Comparison of ENCODE assay signal across 9 mouse cellular contexts in genomic region chr14:27070128-27070527, GRCm38 (mm10). TPM values are rescaled to one million over a fixed set of nuclear protein-coding genes. Genes with fewer than 3 reads are reported as not detected.
DNase-seq lines count a peak whose midpoint lies in the region; ATAC-seq and TF ChIP-seq lines count a peak whose summit lies in the region.
"Had no signal": no experiment of that assay in that cellular context is flagged by ENCODE, and none has a peak within 500 bp of the region (broad histone marks: within the 10 kb centered on the region; RNA-seq: fewer than 3 reads in every experiment).

No protein-coding gene starts in this region.

- no peak for TF ChIP-seq EP300 in heart, postnatal 0 days (IDR thresholded peaks at IDR 0.05; ENCODE audit: low read depth)

- CTCF ChIA-PET in Patski (lab: Charles Lee), result interaction anchor here (1.1 to 2.2 kb wide), 6 partner anchors 12 to 100 kb away, joined by 3 to 9 read pairs (median 4); no protein-coding TSS in a partner anchor

- 0 out of 2 replicates have a peak overlapping the region, but pooled peaks have one; percentile 16 for H3K27ac ChIP-seq in heart, postnatal 0 days (ENCODE audit: low read depth)
- H3K27ac ChIP-seq in limb, embryonic 12.5 days, result peak overlapping the region; percentile 95

- no peak for ATAC-seq in heart, postnatal 0 days (ENCODE audit: insufficient read depth, low read depth)
- ATAC-seq in Patski, result peak; percentile 54
- ATAC-seq in limb, embryonic 12.5 days (ENCODE audit: insufficient number of reproducible peaks, insufficient read depth, low FRiP score, low TSS enrichment, low read depth), result no peak

- no peak overlapping the region for H3K4me3 ChIP-seq in heart, postnatal 0 days (ENCODE audit: low read depth, low read length)
- peak overlapping the region; percentile 42; the same call in 1 of the 2 replicates for H3K4me3 ChIP-seq in E14TG2a.4 (replicated peaks; ENCODE audit: low read length)
- no peak overlapping the region for H3K4me3 ChIP-seq in limb, embryonic 12.5 days (replicated peaks)

- no peak for DNase-seq in heart, postnatal 0 days (ENCODE audit: low spot score)
- DNase-seq in heart, postnatal 14 days, result no peak
- DNase-seq in Patski (ENCODE audit: low read depth, low spot score), result no peak
- DNase-seq in left cerebral cortex, adult 8-10 months (ENCODE audit: low spot score in 2 of 2), result no peak
- no peak for DNase-seq in testis, postnatal 14 days (ENCODE audit: low spot score)
- DNase-seq: cerebellum, adult 9-10 months; gastrocnemius, postnatal 36 days had no signal

- intact Hi-C loops in heart, postnatal 14 days (cut with DNase I), result no loop called here

- no peaks in the 10 kb centered on the region for H3K27me3 ChIP-seq in heart, postnatal 0 days (ENCODE audit: control insufficient read depth, insufficient read depth, low read length)
- H3K27me3 ChIP-seq in E14TG2a.4 (ENCODE audit: insufficient read depth, low read length) (no peaks in the 10 kb centered on the region), Patski (no peaks in the 10 kb centered on the region)
- no peaks in the 10 kb centered on the region for H3K27me3 ChIP-seq in limb, embryonic 12.5 days

- H3K4me1 ChIP-seq in heart, postnatal 0 days (ENCODE audit: control insufficient read depth, insufficient read depth), result peaks cover 40% of the 10 kb centered on the region
- H3K4me1 ChIP-seq in E14TG2a.4 (replicated peaks; ENCODE audit: low read depth, low read length), result peaks cover 99% of the 10 kb centered on the region
- H3K4me1 ChIP-seq in limb, embryonic 12.5 days (replicated peaks), result peaks cover 100% of the 10 kb centered on the region

- in situ Hi-C loops in Patski (cut with MboI; ENCODE audit: low pct_unique_long_range_greater_than_20kb), result no loop called here

- H3K9ac ChIP-seq in heart, postnatal 0 days (replicated peaks; ENCODE audit: low read depth, low read length), result no peak overlapping the region
- H3K9ac ChIP-seq in limb, embryonic 12.5 days (replicated peaks), result no peak overlapping the region

- POLR2A ChIA-PET in Patski (lab: Charles Lee), result interaction anchor here (0.7 to 1.0 kb wide), 2 partner anchors 11 to 326 kb away, joined by 3 to 4 read pairs; no protein-coding TSS in a partner anchor

- WGBS in heart, postnatal 0 days, result 39% methylated on average over 3 of the region's 3 CpGs
- 7% methylated on average over 3 of the region's 3 CpGs for WGBS in limb, embryonic 12.5 days

- TF ChIP-seq CTCF in heart, postnatal 0 days (IDR thresholded peaks at IDR 0.05; ENCODE audit: low read depth), result no peak
- TF ChIP-seq CTCF in E14TG2a.4 (conservative IDR thresholded peaks at IDR 0.05; ENCODE audit: low read length), result no peak
- TF ChIP-seq CTCF in Patski (IDR thresholded peaks at IDR 0.05), result no peak

- no peaks in the 10 kb centered on the region for H3K9me3 ChIP-seq in heart, postnatal 0 days (replicated peaks; ENCODE audit: control insufficient read depth, low read length)
- H3K9me3 ChIP-seq in E14TG2a.4 (ENCODE audit: low read length), result no peaks in the 10 kb centered on the region
- no peaks in the 10 kb centered on the region for H3K9me3 ChIP-seq in limb, embryonic 12.5 days

- H3K36me3 ChIP-seq in heart, postnatal 0 days (replicated peaks; ENCODE audit: control insufficient read depth, insufficient read depth, low read length), result no peaks in the 10 kb centered on the region
- peaks cover 22% of the 10 kb centered on the region; the same call in 1 of the 2 replicates for H3K36me3 ChIP-seq in E14TG2a.4 (ENCODE audit: insufficient read depth, low read length)
- no peaks in the 10 kb centered on the region for H3K36me3 ChIP-seq in limb, embryonic 12.5 days

- no peak overlapping the region for H3K4me2 ChIP-seq in heart, postnatal 0 days (ENCODE audit: low read depth, low read length)
- H3K4me2 ChIP-seq in limb, embryonic 12.5 days, result peak overlapping the region; percentile 46

RNA-seq across cellular contexts. Expression of gene Il17rd, which starts 31.4 kb away (rescaled TPM):
- total RNA-seq in heart, postnatal 0 days (2014; rRNA removed; ENCODE audit: low replicate concordance), result 3.5 and 4.2 TPM in 2 replicates
- polyA plus RNA-seq in heart, postnatal 0 days (2015; fragmentation: Nextera tagmentation; extraction: Ambion mirVana), result 0.63 and 0.86 TPM in 2 replicates
- total RNA-seq in heart, postnatal 14 days (2021), result 1 to 10 TPM; 6.5 to 7.2 TPM
- polyA plus RNA-seq in Patski (2021), result 6.8 TPM
- 13.5 and 15.5 TPM in 2 replicates for polyA plus RNA-seq in limb, embryonic 12.5 days (2016; fragmentation: Nextera tagmentation; extraction: Ambion mirVana)
- total RNA-seq in left cerebral cortex, adult 8-10 months (2022), result 1 to 10 TPM; 2.3 to 3.0 (median 2.5) TPM

RNA-seq across cellular contexts. Expression of gene Arhgef3, which starts 44.6 kb away (rescaled TPM):
- total RNA-seq in heart, postnatal 0 days (2014; rRNA removed; ENCODE audit: low replicate concordance), result 21.4 and 24.1 TPM in 2 replicates
- polyA plus RNA-seq in heart, postnatal 0 days (2015; fragmentation: Nextera tagmentation; extraction: Ambion mirVana), result 15.2 and 17.9 TPM in 2 replicates
- total RNA-seq in heart, postnatal 14 days (2021), result 10 to 100 TPM; 30.6 to 32.1 TPM
- 3.4 TPM for polyA plus RNA-seq in Patski (2021)
- 26.6 and 27.4 TPM in 2 replicates for polyA plus RNA-seq in limb, embryonic 12.5 days (2016; fragmentation: Nextera tagmentation; extraction: Ambion mirVana)
- 10 to 100 TPM; 61.6 to 75.8 (median 72.8) TPM for total RNA-seq in left cerebral cortex, adult 8-10 months (2022)
